ENCODE assay signal across 10 mouse cellular contexts in genomic region chr3:37634648-37635047, GRCm38 (mm10). TPM values are rescaled to one million over a fixed set of nuclear protein-coding genes. Genes with fewer than 3 reads are reported as not detected.
DNase-seq lines count a peak whose midpoint lies in the region; ATAC-seq and TF ChIP-seq lines count a peak whose summit lies in the region.
"Had no signal": no experiment of that assay in that cellular context is flagged by ENCODE, and none has a peak within 500 bp of the region (broad histone marks: within the 10 kb centered on the region; RNA-seq: fewer than 3 reads in every experiment).

No protein-coding gene starts in this region.

- H3K4me2 ChIP-seq in liver, embryonic 12.5 days, result no peak overlapping the region
- H3K4me2 ChIP-seq in CH12.LX (ENCODE audit: insufficient read depth, low read depth, poor library complexity, severe bottlenecking), result no peak overlapping the region
- H3K4me2 ChIP-seq: liver, embryonic 15.5 days; neural tube, embryonic 12.5 days had no signal

- H3K36me3 ChIP-seq in liver, adult 2 months (ENCODE audit: control insufficient read depth, insufficient read depth, low read length), result no peaks in the 10 kb centered on the region
- H3K36me3 ChIP-seq in liver, embryonic 12.5 days, result no peaks in the 10 kb centered on the region
- no peaks in the 10 kb centered on the region for H3K36me3 ChIP-seq in CH12.LX (replicated peaks in 1 of 2; ENCODE audit: control insufficient read depth in 1 of 2, insufficient read depth in 1 of 2, low read length in 1 of 2)
- H3K36me3 ChIP-seq: liver, embryonic 15.5 days; neural tube, embryonic 12.5 days had no signal

- in situ Hi-C loops in CH12.LX (cut with MboI; ENCODE audit: low pct_ligation_motif_present, low pct_unique_long_range_greater_than_20kb, low sequenced_read_pairs), result no loop called here

- ATAC-seq in liver, embryonic 12.5 days, result no peak

- no peaks in the 10 kb centered on the region for H3K27me3 ChIP-seq in liver, adult 2 months (ENCODE audit: control insufficient read depth, insufficient read depth, low read length)
- H3K27me3 ChIP-seq in liver, embryonic 12.5 days (replicated peaks), result no peaks in the 10 kb centered on the region
- no peaks in the 10 kb centered on the region for H3K27me3 ChIP-seq in CH12.LX (replicated peaks)

- DNase-seq in embryo, embryonic 10 days (ENCODE audit: low spot score), result peak; percentile 57
- DNase-seq in embryo, embryonic 9.5 days (ENCODE audit: extremely low spot score), result no peak
- peak; percentile 25 for DNase-seq in liver, adult 2 months (ENCODE audit: extremely low read depth, low read depth, low spot score)
- DNase-seq in CH12.LX (ENCODE audit: extremely low read depth), result peak; percentile 31
- DNase-seq in heart, postnatal 4 days, result peak; percentile 26
- no peak for DNase-seq in kidney, postnatal 4 days
- no peak for DNase-seq in left cerebral cortex, postnatal 10 days (ENCODE audit: extremely low spot score in 1 of 2, low spot score in 2 of 2)

- WGBS in liver, adult 2 months, result 26% methylated on average over 4 of the region's 4 CpGs
- 16% methylated on average over 4 of the region's 4 CpGs for WGBS in liver, embryonic 12.5 days (ENCODE audit: insufficient replicate concordance)

- no peak overlapping the region for H3K9ac ChIP-seq in liver, adult 2 months (ENCODE audit: low read depth, low read length)
- H3K9ac ChIP-seq in liver, embryonic 12.5 days, result no peak overlapping the region
- H3K9ac ChIP-seq in CH12.LX (ENCODE audit: insufficient read depth, low read depth), result no peak overlapping the region
- H3K9ac ChIP-seq: liver, embryonic 15.5 days; neural tube, embryonic 12.5 days had no signal

- dilution Hi-C loops in CH12.LX (cut with MboI; ENCODE audit: extremely low pct_ligation_motif_present, extremely low pct_unique_long_range_greater_than_20kb, low sequenced_read_pairs), result no loop called here

- no peaks in the 10 kb centered on the region for H3K4me1 ChIP-seq in liver, adult 2 months (ENCODE audit: control insufficient read depth, insufficient read depth, low read length)
- peaks cover 11% of the 10 kb centered on the region for H3K4me1 ChIP-seq in liver, embryonic 12.5 days
- H3K4me1 ChIP-seq in CH12.LX (ENCODE audit: control insufficient read depth in 1 of 2, insufficient read depth in 2 of 2), result no peaks in the 10 kb centered on the region
- H3K4me1 ChIP-seq: neural tube, embryonic 12.5 days had no signal

- no peak for TF ChIP-seq EP300 in CH12.LX (IDR thresholded peaks at IDR 0.05; ENCODE audit: low read length)

- TF ChIP-seq POLR2A in liver, adult 2 months (IDR thresholded peaks at IDR 0.05; ENCODE audit: extremely low read depth, insufficient read depth, low read length), result no peak
- TF ChIP-seq POLR2A in CH12.LX (IDR thresholded peaks at IDR 0.05; ENCODE audit: low read depth, low read length), result no peak

- TF ChIP-seq RAD21 in CH12.LX (IDR thresholded peaks at IDR 0.05; ENCODE audit: low read depth, low read length), result peak; percentile 62

- H3K27ac ChIP-seq in liver, adult 2 months (replicated peaks; ENCODE audit: insufficient read depth, low read depth, low read length), result no peak overlapping the region
- no peak overlapping the region for H3K27ac ChIP-seq in liver, embryonic 12.5 days
- no peak overlapping the region for H3K27ac ChIP-seq in CH12.LX (ENCODE audit: insufficient read depth, low read depth)
- H3K27ac ChIP-seq: liver, embryonic 15.5 days; neural tube, embryonic 12.5 days had no signal

- H3K9me3 ChIP-seq in liver, embryonic 12.5 days (replicated peaks), result no peaks in the 10 kb centered on the region
- peaks cover 1% of the 10 kb centered on the region for H3K9me3 ChIP-seq in CH12.LX (replicated peaks; ENCODE audit: low read length)
- H3K9me3 ChIP-seq: liver, embryonic 15.5 days; neural tube, embryonic 12.5 days had no signal

- intact Hi-C loops in left cerebral cortex, postnatal 10 days (cut with DNase I), result loop anchor here (10.0 kb wide), 4 partner anchors 160 to 590 kb away; no protein-coding TSS in a partner anchor

- H3K79me2 ChIP-seq in liver, adult 2 months (ENCODE audit: control insufficient read depth, insufficient read depth, low read length), result no peaks in the 10 kb centered on the region
- no peaks in the 10 kb centered on the region for H3K79me2 ChIP-seq in CH12.LX (replicated peaks; ENCODE audit: control insufficient read depth, extremely low read depth, insufficient read depth, poor library complexity, severe bottlenecking)

- TF ChIP-seq CTCF in liver, adult 2 months (IDR thresholded peaks at IDR 0.05; ENCODE audit: low read depth, low read length), result peak; percentile 16; the same call in 1 of the 2 replicates
- peak; percentile 22 to 69; a peak in 3 of 4 replicates for TF ChIP-seq CTCF in CH12.LX (conservative IDR thresholded peaks at IDR 0.05 in 1 of 2, IDR thresholded peaks at IDR 0.05 in 1 of 2; ENCODE audit: low read depth in 2 of 2, low read length in 2 of 2)

- H3K4me3 ChIP-seq in liver, adult 2 months (ENCODE audit: insufficient read depth, low read depth, low read length), result no peak overlapping the region
- H3K4me3 ChIP-seq in liver, embryonic 12.5 days, result no peak overlapping the region
- H3K4me3 ChIP-seq in CH12.LX (replicated peaks in 1 of 3; ENCODE audit: low read depth in 2 of 3, low read length in 2 of 3, poor library complexity in 1 of 3), result no peak overlapping the region
- H3K4me3 ChIP-seq: liver, embryonic 15.5 days; neural tube, embryonic 12.5 days had no signal

TF ChIP-seq in CH12.LX, 34 proteins besides CTCF, POLR2A, EP300 and RAD21:
- TF ChIP-seq USF1 (IDR thresholded peaks at IDR 0.05; ENCODE audit: low read depth, low read length) (no peak), ZC3H11A (IDR thresholded peaks at IDR 0.05; ENCODE audit: low read depth, low read length) (0 out of 2 replicates have a peak, but pooled peaks have one; percentile 11), SMC3 (IDR thresholded peaks at IDR 0.05; ENCODE audit: low read depth, low read length) (peak; percentile 73)

RNA-seq across cellular contexts. Expression of gene Spry1, which starts 5.1 kb away (rescaled TPM):
- 2.8 and 4.2 TPM in 2 replicates for total RNA-seq in liver, adult 2 months (2014; rRNA removed)
- polyA plus RNA-seq in liver, adult 2 months (2012; rRNA removed), result 5.5 and 5.9 TPM in 2 replicates
- polyA plus RNA-seq in liver, embryonic 12.5 days (2016; fragmentation: Nextera tagmentation; extraction: Ambion mirVana), result 4.3 and 4.7 TPM in 2 replicates
- total RNA-seq in CH12.LX (2012; rRNA removed), result not detected in 2 replicates
- total RNA-seq in CH12.LX (2014; rRNA removed), result not detected in 2 replicates
- not detected in 2 replicates for polyA plus RNA-seq in CH12.LX (2012; ENCODE audit: insufficient read length, low read depth)
- 10 to 100 TPM; 39.2 to 40.0 TPM for total RNA-seq in heart, postnatal 4 days (2021)
- total RNA-seq in left cerebral cortex, postnatal 10 days (2021), result 10 to 100 TPM; 15.3 to 16.0 TPM

Comparison
In these comparisons a context has a peak if more than half of its experiments do, and no peak if none do; other contexts are left out.
1. DNase-seq: peak in embryo, embryonic 10 days (single experiment), liver, adult 2 months (single experiment), CH12.LX (single experiment) and heart, postnatal 4 days (single experiment); none in embryo, embryonic 9.5 days (single experiment), kidney, postnatal 4 days (0 of 2) and left cerebral cortex, postnatal 10 days (0 of 2).